Mouse (Mus musculus): ENCODE measurements around the gene Pde4d. TPM values are rescaled to one million over a fixed set of nuclear protein-coding genes. Genes with fewer than 3 reads are reported as not detected.

The Pde4d gene
- total and polyA plus RNA-seq, 3 experiments: 18.5 to 18.8 TPM; not detected in 1

DNA sequence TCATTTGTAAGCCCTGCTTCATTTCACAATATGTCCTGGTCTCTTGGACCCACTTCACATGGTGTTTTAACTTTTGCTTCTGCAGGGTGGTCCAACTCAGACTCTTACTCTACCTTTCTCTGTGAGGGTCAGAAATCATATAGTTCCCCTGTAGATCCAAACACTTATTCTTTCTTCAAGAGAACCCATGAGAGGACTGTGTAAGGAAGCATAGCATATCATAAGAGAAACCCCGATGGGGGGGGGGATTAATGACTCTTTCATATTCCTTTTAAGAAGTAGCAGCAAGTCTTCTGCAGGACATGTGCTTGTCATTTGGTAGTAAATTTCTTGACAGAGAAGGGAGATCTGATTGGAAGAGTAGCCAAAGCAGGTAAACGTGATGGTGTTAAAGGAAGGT, 603.1 kb downstream of the Pde4d start:
- TF ChIP-seq GABPA (IDR thresholded peaks at IDR 0.05; ENCODE audit: low read depth, low read length): no peak
- no peak for TF ChIP-seq RAD21 (IDR thresholded peaks at IDR 0.05; ENCODE audit: low read depth, low read length)
- no peak for TF ChIP-seq UBTF (IDR thresholded peaks at IDR 0.05; ENCODE audit: borderline replicate concordance, insufficient read depth, low read depth, low read length)
- no peak for TF ChIP-seq POLR2AphosphoS2 (IDR thresholded peaks at IDR 0.05; ENCODE audit: low read length)
- no peak for TF ChIP-seq SIN3A (IDR thresholded peaks at IDR 0.05; ENCODE audit: low read length)
- no peak for TF ChIP-seq MXI1 (IDR thresholded peaks at IDR 0.05; ENCODE audit: low read depth, low read length)
- H3K36me3 ChIP-seq (ENCODE audit: control insufficient read depth in 1 of 2, insufficient read depth in 2 of 2, low read length in 2 of 2): no peaks in the 10 kb centered on the region
- H3K9me3 ChIP-seq (replicated peaks; ENCODE audit: insufficient read depth, low read length): no peaks in the 10 kb centered on the region
- H3K4me3 ChIP-seq (ENCODE audit: control insufficient read depth in 1 of 2, insufficient read depth in 1 of 2, low read depth in 2 of 2, low read length in 2 of 2): no peak overlapping the region
- no peaks in the 10 kb centered on the region for H3K4me1 ChIP-seq (ENCODE audit: control insufficient read depth in 1 of 2, insufficient read depth in 2 of 2, low read length in 2 of 2)
- no peaks in the 10 kb centered on the region for H3K27me3 ChIP-seq (ENCODE audit: control insufficient read depth in 1 of 2, insufficient read depth in 2 of 2, low read length in 2 of 2)
- H3K9ac ChIP-seq (ENCODE audit: control insufficient read depth, low read depth, low read length, poor library complexity, severe bottlenecking): no peak overlapping the region
- H3K27ac ChIP-seq (ENCODE audit: control insufficient read depth, low read depth, low read length): no peak overlapping the region
- H3K79me2 ChIP-seq (ENCODE audit: control insufficient read depth, insufficient read depth, low read length, poor library complexity): no peaks in the 10 kb centered on the region
- DNase-seq (ENCODE audit: low read depth, low spot score): no peak

DNA sequence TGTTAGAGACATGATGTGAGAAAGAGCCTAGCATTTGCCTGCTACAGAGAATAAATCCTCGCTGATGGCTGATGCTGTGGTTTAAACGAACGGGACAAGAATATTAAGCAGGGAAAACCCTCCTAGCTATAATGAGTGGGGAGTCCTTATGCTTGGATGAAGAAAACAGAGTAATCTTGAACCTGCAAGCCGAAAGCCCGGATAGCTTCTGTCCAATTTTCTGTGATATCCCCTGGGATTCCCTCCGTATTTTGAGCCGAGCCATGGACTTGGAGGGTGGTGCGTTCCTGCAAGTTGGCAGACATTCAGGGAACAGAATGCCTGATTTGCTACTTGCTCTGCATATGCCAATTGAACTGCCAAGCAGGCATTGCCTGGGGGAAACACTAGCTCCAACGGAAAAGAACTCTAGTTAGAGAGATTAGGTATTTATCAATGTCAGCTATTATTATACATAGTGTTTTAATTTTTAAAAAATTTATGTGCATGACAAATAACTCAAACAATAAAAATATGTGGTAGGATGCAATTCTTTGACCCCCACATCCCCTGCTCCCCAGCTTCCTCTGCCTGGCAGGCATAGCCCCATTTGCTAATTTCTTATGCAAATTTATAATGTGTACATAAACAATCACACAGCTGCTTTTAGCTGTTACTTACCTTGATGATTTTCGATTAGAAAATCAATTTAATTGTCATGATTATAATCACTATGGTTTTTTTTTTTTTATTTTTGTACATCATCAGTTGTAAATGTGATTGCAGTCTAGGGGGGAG, 603.7 kb downstream of the Pde4d start:
- no peaks in the 10 kb centered on the region for H3K79me2 ChIP-seq (ENCODE audit: control insufficient read depth, insufficient read depth, low read length, poor library complexity)
- no peaks in the 10 kb centered on the region for H3K27me3 ChIP-seq (ENCODE audit: control insufficient read depth in 1 of 2, insufficient read depth in 2 of 2, low read length in 2 of 2)
- no peaks in the 10 kb centered on the region for H3K4me1 ChIP-seq (ENCODE audit: control insufficient read depth in 1 of 2, insufficient read depth in 2 of 2, low read length in 2 of 2)
- no peak overlapping the region for H3K4me3 ChIP-seq (ENCODE audit: control insufficient read depth in 1 of 2, insufficient read depth in 1 of 2, low read depth in 2 of 2, low read length in 2 of 2)
- TF ChIP-seq EP300 (IDR thresholded peaks at IDR 0.05; ENCODE audit: low read depth in 1 of 2, low read length in 2 of 2): no peak
- no peak for TF ChIP-seq POLR2A (IDR thresholded peaks at IDR 0.05; ENCODE audit: control insufficient read depth in 1 of 2, insufficient read depth in 1 of 2, low read depth in 1 of 2, low read length in 2 of 2, poor library complexity in 1 of 2)
- no peak for TF ChIP-seq SMC3 (IDR thresholded peaks at IDR 0.05; ENCODE audit: low read depth, low read length)
- no peak for TF ChIP-seq BHLHE40 (IDR thresholded peaks at IDR 0.05; ENCODE audit: borderline replicate concordance, low read depth, low read length)
- H3K9ac ChIP-seq (ENCODE audit: control insufficient read depth, low read depth, low read length, poor library complexity, severe bottlenecking): no peak overlapping the region
- no peak overlapping the region for H3K27ac ChIP-seq (ENCODE audit: control insufficient read depth, low read depth, low read length)
- no peak for DNase-seq (ENCODE audit: low read depth, low spot score)
- no peaks in the 10 kb centered on the region for H3K36me3 ChIP-seq (ENCODE audit: control insufficient read depth in 1 of 2, insufficient read depth in 2 of 2, low read length in 2 of 2)
- H3K9me3 ChIP-seq (replicated peaks; ENCODE audit: insufficient read depth, low read length): no peaks in the 10 kb centered on the region

GRCm38 (mm10) chr13:109058045-109058444, 608.3 kb downstream of the Pde4d start:
- DNase-seq (ENCODE audit: low read depth, low spot score): no peak
- Histone ChIP-seq H3K79me2 (ENCODE audit: control insufficient read depth, insufficient read depth, low read length, poor library complexity) (no peaks in the 10 kb centered on the region), H3K36me3 (ENCODE audit: control insufficient read depth in 1 of 2, insufficient read depth in 2 of 2, low read length in 2 of 2) (no peaks in the 10 kb centered on the region), H3K4me3 (ENCODE audit: control insufficient read depth in 1 of 2, insufficient read depth in 1 of 2, low read depth in 2 of 2, low read length in 2 of 2) (no peak overlapping the region), H3K4me1 (ENCODE audit: control insufficient read depth in 1 of 2, insufficient read depth in 2 of 2, low read length in 2 of 2) (no peaks in the 10 kb centered on the region), H3K27me3 (ENCODE audit: control insufficient read depth in 1 of 2, insufficient read depth in 2 of 2, low read length in 2 of 2) (no peaks in the 10 kb centered on the region), H3K27ac (ENCODE audit: control insufficient read depth, low read depth, low read length) (no peak overlapping the region), H3K9ac (ENCODE audit: control insufficient read depth, low read depth, low read length, poor library complexity, severe bottlenecking) (no peak overlapping the region), H3K9me3 (replicated peaks; ENCODE audit: insufficient read depth, low read length) (no peaks in the 10 kb centered on the region)
- TF ChIP-seq RCOR1 (IDR thresholded peaks at IDR 0.05; ENCODE audit: low read depth, low read length) (no peak), MAFK (IDR thresholded peaks at IDR 0.05; ENCODE audit: borderline replicate concordance, low read depth, low read length) (no peak), CHD2 (IDR thresholded peaks at IDR 0.05; ENCODE audit: low read length) (no peak), SMC3 (IDR thresholded peaks at IDR 0.05; ENCODE audit: low read depth, low read length) (no peak), MAZ (IDR thresholded peaks at IDR 0.05; ENCODE audit: low read depth, low read length) (no peak), USF1 (IDR thresholded peaks at IDR 0.05; ENCODE audit: low read depth, low read length) (no peak), TBP (IDR thresholded peaks at IDR 0.05; ENCODE audit: low read depth, low read length) (no peak), MXI1 (IDR thresholded peaks at IDR 0.05; ENCODE audit: low read depth, low read length) (no peak), BHLHE40 (IDR thresholded peaks at IDR 0.05; ENCODE audit: borderline replicate concordance, low read depth, low read length) (no peak), NELFE (IDR thresholded peaks at IDR 0.05; ENCODE audit: low read depth, low read length) (no peak), CTCF (IDR thresholded peaks at IDR 0.05 in 2 of 3, conservative IDR thresholded peaks at IDR 0.05 in 1 of 3; ENCODE audit: control insufficient read depth in 1 of 3, insufficient read depth in 1 of 3, low read depth in 2 of 3, low read length in 3 of 3, poor library complexity in 1 of 3, severe bottlenecking in 1 of 3) (no peak), GATA1 (IDR thresholded peaks at IDR 0.05; ENCODE audit: low read depth, low read length) (no peak), E2F4 (IDR thresholded peaks at IDR 0.05; ENCODE audit: borderline replicate concordance, low read depth, low read length) (no peak), TCF12 (IDR thresholded peaks at IDR 0.05; ENCODE audit: low read depth, low read length) (no peak), GABPA (IDR thresholded peaks at IDR 0.05; ENCODE audit: low read depth, low read length) (no peak), POLR2AphosphoS5 (IDR thresholded peaks at IDR 0.05; ENCODE audit: borderline replicate concordance, low read depth, low read length) (no peak)

Data from MEL (cell line).